Mouse (Mus musculus): ENCODE measurements around the gene 1110008L16Rik.
"Not testable (repeated sequence)": the region's sequence is repeated elsewhere in the genome, so short reads cannot be mapped to it uniquely, and the experiment has no call there.

1110008L16Rik gene

GRCm38 (mm10) chr12:55343045-55343444 is 43.7 kb downstream of the 1110008L16Rik start:
- DNase-seq (ENCODE audit: low spot score) = not testable (repeated sequence)

- DNase-seq (ENCODE audit: low spot score) = no peak
These were observed 44.6 kb downstream of the 1110008L16Rik start for GRCm38 (mm10) chr12:55343998-55344397.

GRCm38 (mm10) chr12:55344583-55344982 is 45.2 kb downstream of the 1110008L16Rik start:
- no peak for DNase-seq (ENCODE audit: low spot score)

GRCm38 (mm10) chr12:55353423-55353822 is 54.0 kb downstream of the 1110008L16Rik start:
- DNase-seq (ENCODE audit: low spot score) = no peak

- DNase-seq (ENCODE audit: low spot score) = no peak
These were observed 55.5 kb downstream of the 1110008L16Rik start for GRCm38 (mm10) chr12:55354904-55355303.

GRCm38 (mm10) chr12:55357303-55357702 is 57.9 kb downstream of the 1110008L16Rik start:
- no peak for DNase-seq (ENCODE audit: low spot score)

GRCm38 (mm10) chr12:55360929-55361328 is 61.6 kb downstream of the 1110008L16Rik start:
- no peak for DNase-seq (ENCODE audit: low spot score)

GRCm38 (mm10) chr12:55365083-55365482 is 65.7 kb downstream of the 1110008L16Rik start:
- no peak for DNase-seq (ENCODE audit: low spot score)

GRCm38 (mm10) chr12:55372424-55373055 is 73.2 kb downstream of the 1110008L16Rik start:
- DNase-seq (ENCODE audit: low spot score) = no peak

GRCm38 (mm10) chr12:55376956-55377609 is 77.7 kb downstream of the 1110008L16Rik start:
- no peak for DNase-seq (ENCODE audit: low spot score)

GRCm38 (mm10) chr12:55377610-55377980 is 78.2 kb downstream of the 1110008L16Rik start:
- no peak for DNase-seq (ENCODE audit: low spot score)

- DNase-seq (ENCODE audit: low spot score) = no peak
These were observed 84.8 kb downstream of the 1110008L16Rik start, which contains the start of gene Psma6 for GRCm38 (mm10) chr12:55384023-55384749. Gene Psma6, plus strand, starts transcription at chr12:55384222.

GRCm38 (mm10) chr12:55384826-55385225 is 85.4 kb downstream of the 1110008L16Rik start:
- DNase-seq (ENCODE audit: low spot score) = no peak

GRCm38 (mm10) chr12:55385931-55386330 is 86.6 kb downstream of the 1110008L16Rik start:
- DNase-seq (ENCODE audit: low spot score) = peak; percentile 64

GRCm38 (mm10) chr12:55386456-55386855 is 87.1 kb downstream of the 1110008L16Rik start:
- no peak for DNase-seq (ENCODE audit: low spot score)

- no peak for DNase-seq (ENCODE audit: low spot score)
These were observed 87.9 kb downstream of the 1110008L16Rik start for GRCm38 (mm10) chr12:55387083-55387787.

GRCm38 (mm10) chr12:55387788-55388465 is 88.5 kb downstream of the 1110008L16Rik start:
- DNase-seq (ENCODE audit: low spot score) = no peak

GRCm38 (mm10) chr12:55388478-55388877 is 89.1 kb downstream of the 1110008L16Rik start:
- DNase-seq (ENCODE audit: low spot score) = peak; percentile 75

- no peak for DNase-seq (ENCODE audit: low spot score)
These were observed 90.0 kb downstream of the 1110008L16Rik start for GRCm38 (mm10) chr12:55389132-55390081.

- DNase-seq (ENCODE audit: low spot score) = no peak
These were observed 92.7 kb downstream of the 1110008L16Rik start for GRCm38 (mm10) chr12:55392120-55392519.

Measured in testis, postnatal 10 days (tissue).